Comparison of ENCODE assay signal across 9 mouse cellular contexts in the genomic region with DNA sequence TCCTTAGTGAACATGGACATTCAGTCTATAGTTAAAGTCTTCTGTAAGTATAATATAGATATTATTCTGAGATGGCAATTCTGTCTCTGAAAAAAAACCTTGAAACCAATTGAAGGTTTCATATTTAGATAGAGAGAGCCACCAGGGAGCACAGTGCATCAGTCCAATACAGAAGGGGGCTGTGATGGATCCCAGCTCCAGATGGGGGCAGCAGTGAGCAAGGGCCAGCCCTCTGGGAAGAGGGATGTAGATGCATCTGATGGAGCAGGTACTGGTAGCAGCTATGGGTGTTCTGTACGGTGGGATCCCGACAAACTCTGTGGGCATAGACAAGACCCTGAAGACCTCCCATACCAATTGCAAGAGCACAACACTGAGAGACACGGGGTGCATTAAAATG.
DNase-seq lines count a peak whose midpoint lies in the region; ATAC-seq and TF ChIP-seq lines count a peak whose summit lies in the region.
"Had no signal": no experiment of that assay in that cellular context is flagged by ENCODE, and none has a peak within 500 bp of the region (broad histone marks: within the 10 kb centered on the region; RNA-seq: fewer than 3 reads in every experiment).

No protein-coding gene starts in this region.

- no peak overlapping the region for H3K4me2 ChIP-seq in forebrain, embryonic 11.5 days (ENCODE audit: low read depth, low read length, severe bottlenecking)
- no peak overlapping the region for H3K4me2 ChIP-seq in liver, postnatal 0 days (ENCODE audit: low read depth, low read length)
- H3K4me2 ChIP-seq in liver, embryonic 11.5 days, result no peak overlapping the region

- H3K36me3 ChIP-seq in forebrain, embryonic 11.5 days (ENCODE audit: control insufficient read depth, insufficient read depth, low read length), result no peaks in the 10 kb centered on the region
- no peaks in the 10 kb centered on the region for H3K36me3 ChIP-seq in forebrain, embryonic 10.5 days (replicated peaks)
- H3K36me3 ChIP-seq in liver, postnatal 0 days (replicated peaks; ENCODE audit: insufficient read depth, low read length), result no peaks in the 10 kb centered on the region
- H3K36me3 ChIP-seq in liver, embryonic 11.5 days (ENCODE audit: control insufficient read depth, insufficient read depth, low read length), result no peaks in the 10 kb centered on the region

- no peaks in the 10 kb centered on the region for H3K9me3 ChIP-seq in forebrain, embryonic 11.5 days (ENCODE audit: control insufficient read depth, low read length)
- no peaks in the 10 kb centered on the region for H3K9me3 ChIP-seq in forebrain, embryonic 10.5 days
- no peaks in the 10 kb centered on the region for H3K9me3 ChIP-seq in liver, postnatal 0 days (ENCODE audit: low read length)
- no peaks in the 10 kb centered on the region for H3K9me3 ChIP-seq in liver, embryonic 11.5 days (ENCODE audit: control insufficient read depth, low read length)

- 94% methylated on average over 3 of the region's 3 CpGs for WGBS in forebrain, embryonic 11.5 days
- 88% methylated on average over 3 of the region's 3 CpGs for WGBS in forebrain, embryonic 10.5 days
- WGBS in liver, postnatal 0 days (ENCODE audit: insufficient replicate concordance), result 75% methylated on average over 3 of the region's 3 CpGs
- WGBS in liver, embryonic 11.5 days, result 68% methylated on average over 3 of the region's 3 CpGs

- peaks cover 14% of the 10 kb centered on the region; the same call in 1 of the 2 replicates for H3K4me1 ChIP-seq in forebrain, embryonic 11.5 days (replicated peaks; ENCODE audit: control insufficient read depth, insufficient read depth, low read length)
- peaks cover 34% of the 10 kb centered on the region for H3K4me1 ChIP-seq in forebrain, embryonic 10.5 days
- no peaks in the 10 kb centered on the region for H3K4me1 ChIP-seq in liver, postnatal 0 days (ENCODE audit: insufficient read depth)
- no peaks in the 10 kb centered on the region for H3K4me1 ChIP-seq in liver, embryonic 11.5 days (replicated peaks; ENCODE audit: control insufficient read depth, insufficient read depth, low read length)

- H3K27me3 ChIP-seq in forebrain, embryonic 11.5 days (ENCODE audit: control insufficient read depth, insufficient read depth, low read length), result peaks cover 38% of the 10 kb centered on the region
- peaks cover 97% of the 10 kb centered on the region for H3K27me3 ChIP-seq in forebrain, embryonic 10.5 days (ENCODE audit: poor library complexity, severe bottlenecking)
- no peaks in the 10 kb centered on the region for H3K27me3 ChIP-seq in liver, postnatal 0 days (ENCODE audit: insufficient read depth, low read length)
- H3K27me3 ChIP-seq in liver, embryonic 11.5 days (replicated peaks; ENCODE audit: control insufficient read depth, insufficient read depth, low read length), result no peaks in the 10 kb centered on the region

- peak; percentile 57 for DNase-seq in forebrain, embryonic 11.5 days (ENCODE audit: low spot score)
- no peak for DNase-seq in forebrain, embryonic 10.5 days (ENCODE audit: extremely low spot score, low spot score)
- no peak for DNase-seq in liver, postnatal 0 days
- no peak for DNase-seq in liver, embryonic 11.5 days (ENCODE audit: low spot score)
- DNase-seq in R1 (ENCODE audit: low read depth, low spot score), result peak; percentile 38
- DNase-seq in cerebellum, postnatal 25 days, result peak; percentile 68 to 78
- DNase-seq in layer of hippocampus, postnatal 36 days, result no peak
- DNase-seq: midbrain, embryonic 14.5 days had no signal

- no peak for ATAC-seq in forebrain, embryonic 11.5 days (replicated peaks; ENCODE audit: low FRiP score)
- no peak for ATAC-seq in liver, postnatal 0 days
- no peak for ATAC-seq in liver, embryonic 11.5 days (replicated peaks; ENCODE audit: low FRiP score)
- no peak for ATAC-seq in erythroid progenitor cell, adult 5-6 weeks (replicated peaks; ENCODE audit: low FRiP score, poor library complexity, severe bottlenecking)

- no peak overlapping the region for H3K9ac ChIP-seq in forebrain, embryonic 11.5 days (ENCODE audit: low read length)
- no peak overlapping the region for H3K9ac ChIP-seq in liver, postnatal 0 days (replicated peaks)
- H3K9ac ChIP-seq in liver, embryonic 11.5 days (ENCODE audit: low read depth, low read length), result no peak overlapping the region

- H3K4me3 ChIP-seq in forebrain, embryonic 11.5 days (ENCODE audit: low read depth, low read length), result no peak overlapping the region
- no peak overlapping the region for H3K4me3 ChIP-seq in forebrain, embryonic 10.5 days
- no peak overlapping the region for H3K4me3 ChIP-seq in liver, postnatal 0 days (ENCODE audit: low read depth, low read length)
- no peak overlapping the region for H3K4me3 ChIP-seq in liver, embryonic 11.5 days (ENCODE audit: low read depth, low read length)

- H3K27ac ChIP-seq in forebrain, embryonic 11.5 days (ENCODE audit: low read depth, low read length), result no peak overlapping the region
- no peak overlapping the region for H3K27ac ChIP-seq in forebrain, embryonic 10.5 days
- no peak overlapping the region for H3K27ac ChIP-seq in liver, postnatal 0 days (ENCODE audit: low read depth)
- no peak overlapping the region for H3K27ac ChIP-seq in liver, embryonic 11.5 days (ENCODE audit: low read depth, low read length)

- peak; percentile 37; the same call in 1 of the 2 replicates for TF ChIP-seq CTCF in liver, postnatal 0 days (IDR thresholded peaks at IDR 0.05; ENCODE audit: low read depth)

- no peak for TF ChIP-seq EP300 in liver, postnatal 0 days (IDR thresholded peaks at IDR 0.05; ENCODE audit: low read depth)

Comparison
In these comparisons a context has a peak if more than half of its experiments do, and no peak if none do; other contexts are left out.
1. DNase-seq: peak in forebrain, embryonic 11.5 days (single experiment), R1 (single experiment) and cerebellum, postnatal 25 days (2 of 2); none in forebrain, embryonic 10.5 days (single experiment), liver, postnatal 0 days (single experiment), liver, embryonic 11.5 days (single experiment) and layer of hippocampus, postnatal 36 days (0 of 2).